8 mouse cellular contexts compared by ENCODE assay signal in the genomic region with DNA sequence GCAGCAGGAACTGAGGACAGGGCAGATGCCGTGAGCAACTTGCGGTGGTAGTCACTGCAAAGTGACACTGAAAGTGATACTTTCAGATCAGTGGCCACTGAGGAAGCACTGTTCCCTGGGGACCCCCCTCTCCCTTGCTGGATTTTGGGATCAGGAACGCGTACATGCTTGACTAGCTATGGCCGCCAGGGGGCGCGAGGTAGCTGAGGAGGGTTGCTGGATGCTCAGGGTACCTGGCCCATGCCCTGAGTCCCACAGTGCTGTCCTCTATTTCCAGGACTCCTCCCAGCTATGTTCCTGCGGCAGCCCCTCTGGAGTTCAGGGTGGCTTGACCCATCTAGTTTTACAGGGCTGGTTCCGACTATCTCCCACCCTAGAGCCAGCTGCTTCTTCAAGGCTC. TPM values are rescaled to one million over a fixed set of nuclear protein-coding genes. Genes with fewer than 3 reads are reported as not detected.
DNase-seq lines count a peak whose midpoint lies in the region; ATAC-seq lines count a peak whose summit lies in the region.

No protein-coding gene starts in this region.

- intact Hi-C loops in left cerebral cortex, postnatal 25 days (cut with DNase I) = loop anchor here (1.0 kb wide), 1 partner anchor 100 kb away; no protein-coding TSS in a partner anchor

- no peak overlapping the region for H3K9ac ChIP-seq in hindbrain, embryonic 16.5 days (ENCODE audit: low read depth, low read length)
- H3K9ac ChIP-seq in midbrain, embryonic 13.5 days (replicated peaks) = no peak overlapping the region

- H3K36me3 ChIP-seq in hindbrain, embryonic 16.5 days (ENCODE audit: control insufficient read depth, insufficient read depth, low read length) = peaks cover under 1% of the 10 kb centered on the region; the same call in 1 of the 2 replicates
- peaks cover 29% of the 10 kb centered on the region for H3K36me3 ChIP-seq in midbrain, embryonic 13.5 days

- peak; percentile 63 for ATAC-seq in hindbrain, embryonic 16.5 days
- ATAC-seq in midbrain, embryonic 13.5 days = peak; percentile 68; the same call in 1 of the 2 replicates
- no peak for ATAC-seq in inflammation-experienced regulatory T-cells, adult 6 months

- no peaks in the 10 kb centered on the region for H3K27me3 ChIP-seq in hindbrain, embryonic 16.5 days (replicated peaks; ENCODE audit: control insufficient read depth, insufficient read depth, low read length)
- H3K27me3 ChIP-seq in midbrain, embryonic 13.5 days = no peaks in the 10 kb centered on the region

- 14% methylated on average over 9 of the region's 9 CpGs for WGBS in hindbrain, embryonic 16.5 days
- WGBS in midbrain, embryonic 13.5 days = 18% methylated on average over 9 of the region's 9 CpGs

- peak; percentile 75 to 83 for DNase-seq in adrenal gland, adult 18-20 months (ENCODE audit: low spot score in 2 of 2)
- peak; percentile 54 to 57 for DNase-seq in cerebellum, postnatal 36 days
- peak; percentile 70 to 72 for DNase-seq in gastrocnemius, adult 8-10 months (ENCODE audit: low spot score in 2 of 2)
- peak; percentile 40 to 57 for DNase-seq in left cerebral cortex, postnatal 25 days (ENCODE audit: low spot score in 2 of 2)
- peak; percentile 54 to 78 for DNase-seq in spleen, adult 18-20 months

- H3K9me3 ChIP-seq in hindbrain, embryonic 16.5 days (ENCODE audit: control insufficient read depth, low read length) = no peaks in the 10 kb centered on the region
- 0 out of 2 replicates have a peak, but pooled peaks cover 3% of the 10 kb centered on the region for H3K9me3 ChIP-seq in midbrain, embryonic 13.5 days

- H3K4me3 ChIP-seq in hindbrain, embryonic 16.5 days (ENCODE audit: low read length) = no peak overlapping the region
- no peak overlapping the region for H3K4me3 ChIP-seq in midbrain, embryonic 13.5 days (replicated peaks)

- H3K4me2 ChIP-seq in hindbrain, embryonic 16.5 days (ENCODE audit: low read length) = no peak overlapping the region
- no peak overlapping the region for H3K4me2 ChIP-seq in midbrain, embryonic 13.5 days (replicated peaks)

- H3K27ac ChIP-seq in hindbrain, embryonic 16.5 days (ENCODE audit: low read depth, low read length) = no peak overlapping the region
- H3K27ac ChIP-seq in midbrain, embryonic 13.5 days = no peak overlapping the region

- H3K4me1 ChIP-seq in hindbrain, embryonic 16.5 days (ENCODE audit: control insufficient read depth, insufficient read depth, low read depth, low read length) = no peaks in the 10 kb centered on the region
- no peaks in the 10 kb centered on the region for H3K4me1 ChIP-seq in midbrain, embryonic 13.5 days (replicated peaks)

RNA-seq across cellular contexts. Expression of a gene that starts 17.8 kb away (rescaled TPM):
- total RNA-seq in adrenal gland, adult 18-20 months (2021) = 1 to 10 TPM; 1.4 to 2.3 TPM
- total RNA-seq in gastrocnemius, adult 8-10 months (2022) = under 1 TPM; 0.27 to 0.54 (median 0.41) TPM
- polyA plus RNA-seq in hindbrain, embryonic 16.5 days (2015; fragmentation: Nextera tagmentation; extraction: Ambion mirVana) = 9.1 and 11.6 TPM in 2 replicates
- 1 to 10 TPM; 3.7 to 4.1 TPM for total RNA-seq in left cerebral cortex, postnatal 25 days (2021)
- 10.3 and 11.3 TPM in 2 replicates for polyA plus RNA-seq in midbrain, embryonic 13.5 days (2015; fragmentation: Nextera tagmentation; extraction: Ambion mirVana)
- polyA plus RNA-seq in inflammation-experienced regulatory T-cells, adult 6 months (2017; shearing (Covaris generic)) = 10 to 100 TPM; 14.0 to 48.5 (median 47.5) TPM
